ENCODE assay signal across 9 mouse cellular contexts in genomic region chr3:100394911-100395604, GRCm38 (mm10).
A peak's percentile ranks its signal among the peaks of the same experiment; 100 is the strongest.
DNase-seq lines count a peak whose midpoint lies in the region; ATAC-seq and TF ChIP-seq lines count a peak whose summit lies in the region.
"Had no signal": no experiment of that assay in that cellular context is flagged by ENCODE, and none has a peak within 500 bp of the region (broad histone marks: within the 10 kb centered on the region; RNA-seq: fewer than 3 reads in every experiment).

No protein-coding gene starts in this region.

- DNase-seq in ES-CJ7 (ENCODE audit: low read depth, low spot score) = peak; percentile 68
- peak; percentile 62 for DNase-seq in Patski (ENCODE audit: low read depth, low spot score)
- peak; percentile 74 for DNase-seq in gastrocnemius, adult 2 months
- peak; percentile 8 to 9 for DNase-seq in kidney, postnatal 36 days
- DNase-seq in layer of hippocampus, adult 18-20 months (ENCODE audit: low spot score in 2 of 2) = no peak
- no peak for DNase-seq in adrenal gland, adult (ENCODE audit: inconsistent age in 2 of 2, low spot score in 1 of 2)
- DNase-seq in layer of hippocampus, postnatal 10 days (ENCODE audit: low spot score in 2 of 2) = no peak

- in situ Hi-C loops in Patski (cut with MboI; ENCODE audit: low pct_unique_long_range_greater_than_20kb) = no loop called here

- no peaks in the 10 kb centered on the region for H3K27me3 ChIP-seq in Patski
- H3K27me3 ChIP-seq: heart, embryonic 13.5 days; midbrain, embryonic 13.5 days had no signal

- POLR2A ChIA-PET in Patski (lab: Charles Lee) = interaction anchor here (0.6 kb wide), 1 partner anchor 17 kb away, joined by 3 read pairs; no protein-coding TSS in a partner anchor

- ATAC-seq in Patski = peak; percentile 78
- ATAC-seq: midbrain, embryonic 13.5 days had no signal

- H3K4me3 ChIP-seq in gastrocnemius, adult 2 months = peak overlapping the region; percentile 33
- H3K4me3 ChIP-seq: heart, embryonic 13.5 days; midbrain, embryonic 13.5 days had no signal

- intact Hi-C loops in gastrocnemius, adult 2 months (cut with DNase I) = no loop called here

- CTCF ChIA-PET in Patski (lab: Charles Lee) = interaction anchor here (1.2 to 4.1 kb wide), 7 partner anchors 15 to 234 kb away, joined by 3 to 15 read pairs (median 5); no protein-coding TSS in a partner anchor

- H3K27ac ChIP-seq in gastrocnemius, adult 2 months = peak overlapping the region; percentile 32; the same call in 1 of the 2 replicates
- H3K27ac ChIP-seq: heart, embryonic 13.5 days; midbrain, embryonic 13.5 days had no signal

- TF ChIP-seq CTCF in Patski (IDR thresholded peaks at IDR 0.05) = no peak
- TF ChIP-seq CTCF in gastrocnemius, adult 2 months (IDR thresholded peaks at IDR 0.05) = no peak

Comparison
In these comparisons a context has a peak if more than half of its experiments do, and no peak if none do; other contexts are left out.
1. DNase-seq: peak in ES-CJ7 (single experiment), Patski (single experiment), gastrocnemius, adult 2 months (single experiment) and kidney, postnatal 36 days (2 of 2); none in layer of hippocampus, adult 18-20 months (0 of 2), adrenal gland, adult (0 of 2) and layer of hippocampus, postnatal 10 days (0 of 2).